Mouse (Mus musculus) hindbrain, embryonic 10.5 days (tissue): ENCODE data around the gene Slc29a4. TPM values are rescaled to one million over a fixed set of nuclear protein-coding genes. Genes with fewer than 3 reads are reported as not detected.
A peak's percentile ranks its signal among the peaks of the same experiment; 100 is the strongest.

Source experiments
- DNase-seq: peaks from one replicate; pipeline ENCODE4 v3.0.0-alpha.2; 2017; ENCODE audit warnings: low spot score
- H3K27ac ChIP-seq: fragments of 300-500 bp; sonication (generic); 2 replicates; pipeline ENCODE4 v1.5.1; 2016; ENCODE audit warnings: mild to moderate bottlenecking, moderate library complexity
- H3K27me3 ChIP-seq: fragments of 300-500 bp; sonication (generic); 2 replicates; pipeline ENCODE4 v1.6.1; 2016; ENCODE audit warnings: mild to moderate bottlenecking; ENCODE audit not compliant: poor library complexity, insufficient read depth, severe bottlenecking
- H3K36me3 ChIP-seq: fragments of 300-500 bp; sonication (generic); 2 replicates; pipeline ENCODE4 v1.6.1; 2016; ENCODE audit warnings: mild to moderate bottlenecking, moderate library complexity
- H3K4me1 ChIP-seq: fragments of 300-500 bp; sonication (generic); replicated peaks from 2 replicates; pipeline ENCODE4 v1.6.1; 2016; ENCODE audit warnings: mild to moderate bottlenecking
- H3K4me3 ChIP-seq: fragments of 300-500 bp; sonication (generic); 2 replicates; pipeline ENCODE4 v1.5.1; 2016; ENCODE audit warnings: mild to moderate bottlenecking, moderate library complexity
- H3K9me3 ChIP-seq: fragments of 300-500 bp; sonication (generic); 2 replicates; pipeline ENCODE4 v1.6.1; 2016; ENCODE audit warnings: mild to moderate bottlenecking, moderate library complexity
- WGBS: fragments of 180-500 bp; shearing (Covaris S2); methylation state at CpG from one replicate; pipeline ENCODE4 v1.1.7; 2016; 5-methylcytosine and 5-hydroxymethylcytosine counted together
- polyA plus RNA-seq: library from polyadenylated mRNA; unstranded; fragments of >200 nt; fragmentation: Nextera tagmentation; extraction: Ambion mirVana; gene quantifications from 2 replicates; pipeline ENCODE4 v1.2.1, GENCODE M21; 2016

Gene Slc29a4
- polyA plus RNA-seq, 1 experiment from 2014 or later: 42.3 TPM

DNA sequence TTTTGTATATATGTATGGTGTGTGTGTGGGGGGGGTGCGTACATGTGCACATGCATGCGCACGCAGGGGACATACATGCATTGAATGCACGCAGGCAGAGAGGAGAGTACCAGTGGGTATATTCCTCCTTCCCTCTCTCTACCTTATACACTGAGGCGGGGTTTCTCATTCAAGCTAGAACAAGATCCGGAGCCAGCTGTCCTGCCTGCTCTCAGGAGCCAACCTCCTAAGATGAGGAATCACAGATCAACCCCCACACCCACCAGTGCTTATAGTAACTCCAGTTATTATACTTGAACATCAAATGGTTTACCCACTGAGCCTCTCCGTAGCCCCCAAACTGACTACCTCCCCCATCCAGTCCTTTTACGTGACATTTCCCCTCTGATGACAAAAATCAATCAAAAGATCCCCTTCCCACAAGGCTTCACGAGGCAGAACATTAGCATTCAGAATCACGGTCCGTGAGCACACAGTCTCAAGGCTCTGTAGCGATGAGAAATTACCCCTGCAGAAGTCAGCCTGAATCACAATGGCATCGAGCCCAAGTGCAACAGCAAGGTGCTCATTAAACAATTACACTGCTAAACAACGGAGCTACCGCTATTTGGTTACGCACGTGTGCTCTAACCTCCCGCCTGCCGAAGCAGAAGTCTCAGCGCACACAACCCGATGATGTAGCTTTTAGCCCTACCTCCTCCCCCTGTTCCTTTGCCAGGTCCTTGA is 69.9 kb downstream of the Slc29a4 start:
- H3K4me3 ChIP-seq: no peak overlapping the region
- H3K27ac ChIP-seq: no peak overlapping the region
- no peaks in the 10 kb centered on the region for H3K4me1 ChIP-seq
- WGBS: 90% methylated on average over 21 of the region's 21 CpGs
- DNase-seq: no peak
- H3K36me3 ChIP-seq: peaks cover 100% of the 10 kb centered on the region
- H3K27me3 ChIP-seq: no peaks in the 10 kb centered on the region
- no peaks in the 10 kb centered on the region for H3K9me3 ChIP-seq

DNA sequence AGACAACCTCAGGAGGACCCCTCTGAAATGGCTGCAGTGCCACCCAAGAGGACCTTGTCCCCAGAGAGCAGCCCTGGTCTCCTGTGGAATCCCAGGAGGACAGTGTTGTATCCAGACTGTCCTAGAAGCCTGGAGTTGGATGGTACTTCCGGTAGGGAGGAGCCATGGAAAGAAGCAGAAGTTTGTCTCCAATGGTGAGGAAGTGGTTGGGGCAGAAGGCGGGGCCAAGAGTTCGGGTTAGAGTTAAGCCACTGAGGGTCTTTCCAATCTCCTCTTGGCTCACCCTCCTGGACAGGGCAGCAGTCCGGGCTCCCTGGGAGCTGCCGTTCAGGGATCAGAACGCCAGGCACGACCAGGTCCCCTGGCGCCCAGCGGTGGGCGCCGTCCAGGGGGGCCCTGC is 72.0 kb downstream of the Slc29a4 start:
- Histone ChIP-seq H3K27me3 (no peaks in the 10 kb centered on the region), H3K4me3 (no peak overlapping the region), H3K9me3 (no peaks in the 10 kb centered on the region), H3K36me3 (peaks cover 95% of the 10 kb centered on the region), H3K4me1 (peaks cover 11% of the 10 kb centered on the region), H3K27ac (no peak overlapping the region)
- DNase-seq: no peak
- 51% methylated on average over 11 of the region's 11 CpGs for WGBS

DNA sequence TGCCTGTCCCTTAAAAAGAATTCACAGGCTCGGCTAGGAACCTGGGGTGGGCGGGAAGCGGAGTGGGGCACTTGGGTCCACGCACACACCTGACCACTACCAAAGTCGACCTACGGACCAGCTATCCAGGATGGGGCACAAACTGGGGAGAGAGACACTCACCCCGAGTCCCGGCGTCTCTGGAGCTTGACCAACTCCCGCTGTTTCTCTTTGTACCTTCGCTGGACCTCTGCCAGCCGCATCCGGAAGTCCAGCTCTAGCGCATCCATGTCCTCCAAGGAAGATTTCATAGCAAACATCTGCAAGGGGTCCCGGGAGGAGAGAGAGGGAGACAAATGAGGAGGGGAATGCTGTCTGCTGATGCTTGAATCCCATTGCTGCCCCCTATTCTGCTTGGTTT is 72.6 kb downstream of the Slc29a4 start:
- Histone ChIP-seq H3K9me3 (no peaks in the 10 kb centered on the region), H3K27me3 (no peaks in the 10 kb centered on the region), H3K36me3 (peaks cover 95% of the 10 kb centered on the region), H3K4me3 (no peak overlapping the region), H3K4me1 (peaks cover 17% of the 10 kb centered on the region), H3K27ac (no peak overlapping the region)
- 79% methylated on average over 15 of the region's 15 CpGs for WGBS
- no peak for DNase-seq

GRCm38 (mm10) chr5:142766708-142767107 is 74.4 kb downstream of the Slc29a4 start:
- H3K4me3 ChIP-seq: no peak overlapping the region
- no peaks in the 10 kb centered on the region for H3K9me3 ChIP-seq
- H3K27me3 ChIP-seq: no peaks in the 10 kb centered on the region
- no peak for DNase-seq
- no peak overlapping the region for H3K27ac ChIP-seq
- 89% methylated on average over 3 of the region's 3 CpGs for WGBS
- H3K36me3 ChIP-seq: peaks cover 95% of the 10 kb centered on the region
- H3K4me1 ChIP-seq: peaks cover 19% of the 10 kb centered on the region

- Histone ChIP-seq H3K27ac (no peak overlapping the region; the same call in 1 of the 2 replicates), H3K9me3 (no peaks in the 10 kb centered on the region), H3K4me3 (no peak overlapping the region), H3K36me3 (peaks cover 95% of the 10 kb centered on the region), H3K27me3 (no peaks in the 10 kb centered on the region), H3K4me1 (peaks cover 19% of the 10 kb centered on the region)
- peak; percentile 64 for DNase-seq
- WGBS: 26% methylated on average over 7 of the region's 7 CpGs
Observed at GRCm38 (mm10) chr5:142767937-142768336, 75.6 kb downstream of the Slc29a4 start.

DNA sequence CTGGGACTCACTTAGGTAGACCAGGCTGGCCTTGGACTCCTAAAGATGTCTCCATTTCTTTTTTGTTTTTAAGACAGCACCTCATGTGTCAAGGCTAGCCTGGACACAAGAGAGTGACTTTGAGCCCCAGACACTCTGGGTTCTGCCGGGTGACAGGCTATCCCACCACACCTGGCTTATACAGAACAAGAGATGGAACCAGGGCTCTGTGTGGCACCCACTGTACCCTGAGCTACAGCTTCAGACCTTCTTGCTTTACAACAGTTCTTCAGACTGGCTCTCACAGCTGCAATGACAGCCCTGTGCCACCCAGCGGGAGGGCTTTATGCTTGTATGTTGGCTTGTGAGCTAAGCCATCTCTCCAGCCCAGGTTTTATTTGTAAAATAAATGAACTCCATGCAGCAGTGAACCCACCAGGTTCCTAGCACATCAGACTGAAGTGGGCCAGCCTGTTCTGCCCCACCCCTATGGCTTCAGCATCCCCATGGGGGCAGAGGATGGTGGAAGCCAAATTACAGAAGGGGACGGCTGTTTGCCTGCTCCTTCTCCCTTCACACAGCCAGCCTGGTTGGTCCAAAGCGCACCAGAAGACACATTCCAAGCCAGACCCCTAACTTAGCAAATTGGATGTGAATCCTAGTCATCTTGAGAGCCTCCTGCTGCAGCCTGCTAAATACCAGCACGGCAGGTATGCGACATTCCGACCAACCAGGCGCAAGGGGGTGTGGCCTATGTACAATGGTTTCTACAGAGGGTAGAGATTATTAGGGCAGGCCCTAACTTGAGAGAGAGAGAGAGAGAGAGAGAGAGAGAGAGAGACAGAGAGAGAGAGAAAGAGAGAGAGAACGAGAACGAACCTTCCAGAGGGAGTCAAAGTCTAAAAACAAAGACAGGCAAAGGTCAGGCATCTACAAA is 76.3 kb downstream of the Slc29a4 start:
- DNase-seq: no peak
- Histone ChIP-seq H3K9me3 (no peaks in the 10 kb centered on the region), H3K4me1 (peaks cover 19% of the 10 kb centered on the region), H3K27me3 (no peaks in the 10 kb centered on the region), H3K4me3 (no peak overlapping the region), H3K36me3 (peaks cover 95% of the 10 kb centered on the region), H3K27ac (peak overlapping the region; percentile 69)
- WGBS: 49% methylated on average over 10 of the region's 10 CpGs

GRCm38 (mm10) chr5:142769641-142770040 is 77.3 kb downstream of the Slc29a4 start:
- DNase-seq: no peak
- H3K27me3 ChIP-seq: no peaks in the 10 kb centered on the region
- H3K27ac ChIP-seq: no peak overlapping the region
- H3K4me1 ChIP-seq: peaks cover 19% of the 10 kb centered on the region
- H3K9me3 ChIP-seq: no peaks in the 10 kb centered on the region
- H3K36me3 ChIP-seq: peaks cover 95% of the 10 kb centered on the region
- WGBS: 68% methylated on average over 5 of the region's 5 CpGs
- no peak overlapping the region for H3K4me3 ChIP-seq

DNA sequence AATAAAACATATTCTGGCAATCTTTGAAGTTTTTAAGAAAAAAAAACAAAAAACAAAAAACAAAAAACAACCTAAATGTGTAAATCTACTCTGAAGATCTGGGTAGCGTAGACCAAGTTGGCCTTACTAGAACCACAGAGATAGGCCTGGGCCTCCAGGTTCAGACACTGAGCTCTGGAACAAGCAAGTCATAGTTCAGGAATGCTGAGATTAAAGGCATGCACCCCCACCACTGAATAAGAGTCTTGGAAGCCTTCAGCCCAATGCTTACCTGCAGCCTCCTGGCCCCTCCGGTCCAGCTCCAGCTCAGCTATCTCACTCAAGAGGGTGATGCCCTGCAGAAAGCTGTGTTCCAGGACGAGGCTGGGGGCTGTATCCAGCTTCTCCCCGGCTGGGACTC is 78.7 kb downstream of the Slc29a4 start:
- DNase-seq: no peak
- Histone ChIP-seq H3K9me3 (no peaks in the 10 kb centered on the region), H3K27me3 (no peaks in the 10 kb centered on the region), H3K4me1 (peaks cover 19% of the 10 kb centered on the region), H3K27ac (no peak overlapping the region), H3K4me3 (no peak overlapping the region), H3K36me3 (peaks cover 95% of the 10 kb centered on the region)
- WGBS: 88% methylated on average over 4 of the region's 4 CpGs

- H3K4me3 ChIP-seq: no peak overlapping the region
- H3K36me3 ChIP-seq: peaks cover 95% of the 10 kb centered on the region
- 95% methylated on average over 15 of the region's 15 CpGs for WGBS
- DNase-seq: no peak
- no peaks in the 10 kb centered on the region for H3K27me3 ChIP-seq
- peaks cover 19% of the 10 kb centered on the region for H3K4me1 ChIP-seq
- H3K9me3 ChIP-seq: no peaks in the 10 kb centered on the region
- no peak overlapping the region for H3K27ac ChIP-seq
Observed at GRCm38 (mm10) chr5:142771964-142772363, 79.7 kb downstream of the Slc29a4 start.

Other genes starting within 250 kb of the Slc29a4 start
- 13.5 and 16.9 TPM in 2 replicates for gene Ap5z1, start 228.6 kb upstream of the Slc29a4 start, polyA plus RNA-seq
- gene Papolb, start 162.4 kb upstream of the Slc29a4 start, polyA plus RNA-seq: 0.15 and 0.27 TPM in 2 replicates
- 5.5 and 6.1 TPM in 2 replicates for gene Radil, start 141.4 kb upstream of the Slc29a4 start, polyA plus RNA-seq
- 4.3 and 4.7 TPM in 2 replicates for gene Mmd2, start 83.7 kb upstream of the Slc29a4 start, polyA plus RNA-seq
- gene Wipi2, start 64.8 kb upstream of the Slc29a4 start, polyA plus RNA-seq: 55.6 and 61.6 TPM in 2 replicates
- 25.2 and 39.3 TPM in 2 replicates for gene Tnrc18, start 125.2 kb downstream of the Slc29a4 start, polyA plus RNA-seq
- gene Fbxl18, start 202.9 kb downstream of the Slc29a4 start, polyA plus RNA-seq: 23.8 and 24.2 TPM in 2 replicates
- 14,349 and 15,462 TPM in 2 replicates for gene Actb, start 214.2 kb downstream of the Slc29a4 start, polyA plus RNA-seq